24 mouse cellular contexts compared by ENCODE assay signal in genomic region chr11:53588279-53588678, GRCm38 (mm10). TPM values are rescaled to one million over a fixed set of nuclear protein-coding genes. Genes with fewer than 3 reads are reported as not detected.
DNase-seq lines count a peak whose midpoint lies in the region; TF ChIP-seq lines count a peak whose summit lies in the region.
"Had no signal": no experiment of that assay in that cellular context is flagged by ENCODE, and none has a peak within 500 bp of the region (broad histone marks: within the 10 kb centered on the region; RNA-seq: fewer than 3 reads in every experiment).

No protein-coding gene starts in this region.

- in situ Hi-C loops in CH12.LX (cut with MboI; ENCODE audit: low pct_ligation_motif_present, low pct_unique_long_range_greater_than_20kb, low sequenced_read_pairs): loop anchor here (5.0 kb wide), 2 partner anchors 34 to 149 kb away; no protein-coding TSS in a partner anchor

- 80% methylated on average over 8 of the region's 8 CpGs for WGBS in heart, embryonic 10.5 days

- no peak for TF ChIP-seq POLR2A in CH12.LX (IDR thresholded peaks at IDR 0.05; ENCODE audit: low read depth, low read length)

- peak overlapping the region; percentile 92 for H3K27ac ChIP-seq in CH12.LX (ENCODE audit: insufficient read depth, low read depth)
- no peak overlapping the region for H3K27ac ChIP-seq in heart, embryonic 10.5 days

- no peaks in the 10 kb centered on the region for H3K79me2 ChIP-seq in CH12.LX (replicated peaks; ENCODE audit: control insufficient read depth, extremely low read depth, insufficient read depth, poor library complexity, severe bottlenecking)

- H3K9me3 ChIP-seq in CH12.LX (replicated peaks; ENCODE audit: low read length): no peaks in the 10 kb centered on the region
- no peaks in the 10 kb centered on the region for H3K9me3 ChIP-seq in heart, embryonic 10.5 days
- H3K9me3 ChIP-seq: G1E had no signal

- no peaks in the 10 kb centered on the region for H3K27me3 ChIP-seq in CH12.LX (replicated peaks)
- no peaks in the 10 kb centered on the region for H3K27me3 ChIP-seq in heart, embryonic 10.5 days (ENCODE audit: insufficient read depth, poor library complexity, severe bottlenecking)
- H3K27me3 ChIP-seq: Patski had no signal

- H3K9ac ChIP-seq in CH12.LX (ENCODE audit: insufficient read depth, low read depth): no peak overlapping the region

- peaks cover 25 to 85% of the 10 kb centered on the region in 2 experiments for H3K4me1 ChIP-seq in CH12.LX (ENCODE audit: control insufficient read depth in 1 of 2, insufficient read depth in 2 of 2)
- H3K4me1 ChIP-seq in heart, embryonic 10.5 days: no peaks in the 10 kb centered on the region

- TF ChIP-seq EP300 in CH12.LX (IDR thresholded peaks at IDR 0.05; ENCODE audit: low read length): peak; percentile 69

- no peak for TF ChIP-seq CTCF in CH12.LX (conservative IDR thresholded peaks at IDR 0.05 in 1 of 2, IDR thresholded peaks at IDR 0.05 in 1 of 2; ENCODE audit: low read depth in 2 of 2, low read length in 2 of 2)

- peaks cover 7 to 41% of the 10 kb centered on the region in 2 experiments for H3K36me3 ChIP-seq in CH12.LX (replicated peaks in 1 of 2; ENCODE audit: control insufficient read depth in 1 of 2, insufficient read depth in 1 of 2, low read length in 1 of 2)
- peaks cover 36% of the 10 kb centered on the region for H3K36me3 ChIP-seq in heart, embryonic 10.5 days

- peak; percentile 80 for DNase-seq in CH12.LX (ENCODE audit: extremely low read depth)
- no peak for DNase-seq in heart, embryonic 10.5 days (ENCODE audit: low spot score)
- DNase-seq: adrenal gland, adult 2 months; adrenal gland, adult 8-10 months; adrenal gland, postnatal 10 days; adrenal gland, postnatal 14 days; adrenal gland, postnatal 25 days; adrenal gland, postnatal 36 days; B cell, adult 2 months; cerebellum, adult 11 months; cerebellum, adult 11-12 months; cerebellum, adult 18-20 months; cerebellum, adult 2 months; cerebellum, adult 8-10 months had no signal

- TF ChIP-seq RAD21 in CH12.LX (IDR thresholded peaks at IDR 0.05; ENCODE audit: low read depth, low read length): no peak

- peak overlapping the region; percentile 32 for H3K4me2 ChIP-seq in CH12.LX (ENCODE audit: insufficient read depth, low read depth, poor library complexity, severe bottlenecking)

- dilution Hi-C loops in CH12.LX (cut with MboI; ENCODE audit: extremely low pct_ligation_motif_present, extremely low pct_unique_long_range_greater_than_20kb, low sequenced_read_pairs): no loop called here

- no peak overlapping the region for H3K4me3 ChIP-seq in CH12.LX (replicated peaks in 1 of 3; ENCODE audit: low read depth in 2 of 3, low read length in 2 of 3, poor library complexity in 1 of 3)
- H3K4me3 ChIP-seq in heart, embryonic 10.5 days: no peak overlapping the region

TF ChIP-seq in CH12.LX, 34 proteins besides CTCF, POLR2A, EP300 and RAD21:
- no peak for TF ChIP-seq ZC3H11A (IDR thresholded peaks at IDR 0.05; ENCODE audit: low read depth, low read length)
- TF ChIP-seq UBTF (IDR thresholded peaks at IDR 0.05; ENCODE audit: low read depth, low read length): no peak
- TF ChIP-seq JUND (conservative IDR thresholded peaks at IDR 0.05; ENCODE audit: low read depth, low read length): 0 out of 2 replicates have a peak, but pooled peaks have one; percentile 36
- peak; percentile 28; the same call in 1 of the 2 replicates for TF ChIP-seq MXI1 (IDR thresholded peaks at IDR 0.05; ENCODE audit: low read depth, low read length)
- TF ChIP-seq TBP (conservative IDR thresholded peaks at IDR 0.05; ENCODE audit: low read depth, low read length): no peak; the same call in 1 of the 2 replicates
- 0 out of 2 replicates have a peak, but pooled peaks have one; percentile 19 for TF ChIP-seq MAFK (IDR thresholded peaks at IDR 0.05; ENCODE audit: insufficient replicate concordance, low read length)
- TF ChIP-seq E2F4 (IDR thresholded peaks at IDR 0.05; ENCODE audit: insufficient replicate concordance, low read depth, low read length): no peak
- TF ChIP-seq POLR2AphosphoS2 (IDR thresholded peaks at IDR 0.05; ENCODE audit: low read depth, low read length): no peak
- no peak for TF ChIP-seq HCFC1 (IDR thresholded peaks at IDR 0.05; ENCODE audit: low read depth, low read length)
- no peak for TF ChIP-seq SMC3 (IDR thresholded peaks at IDR 0.05; ENCODE audit: low read depth, low read length)
- TF ChIP-seq CHD1 (IDR thresholded peaks at IDR 0.05; ENCODE audit: low read depth, low read length): no peak
- no peak for TF ChIP-seq RCOR1 (conservative IDR thresholded peaks at IDR 0.05; ENCODE audit: low read depth, low read length)
- TF ChIP-seq USF2 (conservative IDR thresholded peaks at IDR 0.05; ENCODE audit: low read depth, low read length): no peak
- no peak for TF ChIP-seq GABPA (IDR thresholded peaks at IDR 0.05; ENCODE audit: insufficient replicate concordance, low read depth, low read length)
- TF ChIP-seq MAX (IDR thresholded peaks at IDR 0.05; ENCODE audit: low read length): 0 out of 2 replicates have a peak, but pooled peaks have one; percentile 46
- TF ChIP-seq IRF4 (IDR thresholded peaks at IDR 0.05; ENCODE audit: low read depth, low read length): peak; percentile 80
- peak; percentile 42; the same call in 1 of the 2 replicates for TF ChIP-seq MAZ (IDR thresholded peaks at IDR 0.05; ENCODE audit: low read depth, low read length)
- TF ChIP-seq NELFE (IDR thresholded peaks at IDR 0.05; ENCODE audit: low read depth, low read length): no peak
- TF ChIP-seq ZMIZ1 (IDR thresholded peaks at IDR 0.05; ENCODE audit: low read depth, low read length): no peak
- TF ChIP-seq USF1 (IDR thresholded peaks at IDR 0.05; ENCODE audit: low read depth, low read length): no peak
- no peak for TF ChIP-seq PAX5 (IDR thresholded peaks at IDR 0.05; ENCODE audit: low read length)
- no peak for TF ChIP-seq ELF1 (IDR thresholded peaks at IDR 0.05; ENCODE audit: low read depth, low read length)
- TF ChIP-seq NRF1 (IDR thresholded peaks at IDR 0.05; ENCODE audit: low read depth, low read length): no peak
- TF ChIP-seq KAT2A (IDR thresholded peaks at IDR 0.05; ENCODE audit: insufficient replicate concordance, low read length): no peak
- peak; percentile 52; the same call in 1 of the 2 replicates for TF ChIP-seq JUN (IDR thresholded peaks at IDR 0.05; ENCODE audit: insufficient read depth, low read depth, low read length)
- TF ChIP-seq CHD2 (IDR thresholded peaks at IDR 0.05; ENCODE audit: low read length): no peak
- peak; percentile 85 for TF ChIP-seq ETS1 (conservative IDR thresholded peaks at IDR 0.05; ENCODE audit: low read depth, low read length)
- peak; percentile 82 for TF ChIP-seq BHLHE40 (IDR thresholded peaks at IDR 0.05; ENCODE audit: low read depth, low read length)
- no peak; the same call in none of the 2 replicates for TF ChIP-seq SIN3A (IDR thresholded peaks at IDR 0.05; ENCODE audit: low read length)
- TF ChIP-seq ZNF384 (IDR thresholded peaks at IDR 0.05; ENCODE audit: low read depth, low read length): no peak
- no peak for TF ChIP-seq ZKSCAN1 (IDR thresholded peaks at IDR 0.05; ENCODE audit: borderline replicate concordance, low read depth, low read length)
- peak; percentile 64 for TF ChIP-seq MYC (IDR thresholded peaks at IDR 0.05; ENCODE audit: low read depth, low read length)
- TF ChIP-seq TCF12 (IDR thresholded peaks at IDR 0.05; ENCODE audit: low read depth, low read length): peak; percentile 69
- peak; percentile 74 for TF ChIP-seq MEF2A (IDR thresholded peaks at IDR 0.05; ENCODE audit: borderline replicate concordance, low read depth, low read length)

RNA-seq across cellular contexts. Expression of gene Kif3a, which starts 21.1 kb away (rescaled TPM):
- total RNA-seq in CH12.LX (2012; rRNA removed) (11.3 and 18.3 TPM in 2 replicates), CH12.LX (2014; rRNA removed) (7.7 and 8.9 TPM in 2 replicates)
- 26.5 and 27.9 TPM in 2 replicates for polyA plus RNA-seq in CH12.LX (2012; ENCODE audit: insufficient read length, low read depth)
- polyA plus RNA-seq in heart, embryonic 10.5 days (2016; fragmentation: Nextera tagmentation; extraction: Ambion mirVana): 32.7 and 47.1 TPM in 2 replicates

RNA-seq across cellular contexts. Expression of gene Il4, which starts 30.2 kb away (rescaled TPM):
- total RNA-seq in CH12.LX (2012; rRNA removed) (26.3 and 35.6 TPM in 2 replicates), CH12.LX (2014; rRNA removed) (75.5 and 83.1 TPM in 2 replicates)
- polyA plus RNA-seq in CH12.LX (2012; ENCODE audit: insufficient read length, low read depth): 19.5 and 24.5 TPM in 2 replicates
- polyA plus RNA-seq in heart, embryonic 10.5 days (2016; fragmentation: Nextera tagmentation; extraction: Ambion mirVana): 0.39 and 0.72 TPM in 2 replicates
- total RNA-seq: adrenal gland, adult 18-20 months; adrenal gland, adult 2 months; adrenal gland, adult 8-10 months; adrenal gland, postnatal 10 days; adrenal gland, postnatal 14 days; adrenal gland, postnatal 25 days; adrenal gland, postnatal 36 days; adrenal gland, postnatal 4 days; ES-E14 had no signal
- polyA plus RNA-seq: adrenal gland, adult 2 months; brain, embryonic 14.5 days; C2C12; cerebellum, adult 2 months had no signal

RNA-seq across cellular contexts. Expression of gene Il13, which starts 46.2 kb away (rescaled TPM):
- total RNA-seq in CH12.LX (2012; rRNA removed) (1.8 and 2.8 TPM in 2 replicates), CH12.LX (2014; rRNA removed) (3.4 and 4.8 TPM in 2 replicates)
- polyA plus RNA-seq in CH12.LX (2012; ENCODE audit: insufficient read length, low read depth): 2.8 and 3.6 TPM in 2 replicates
- polyA plus RNA-seq in heart, embryonic 10.5 days (2016; fragmentation: Nextera tagmentation; extraction: Ambion mirVana): not detected in 2 replicates
- total RNA-seq: adrenal gland, adult 18-20 months; adrenal gland, adult 2 months; adrenal gland, adult 8-10 months; adrenal gland, postnatal 10 days; adrenal gland, postnatal 14 days; adrenal gland, postnatal 25 days; adrenal gland, postnatal 36 days; adrenal gland, postnatal 4 days; ES-E14; MEL had no signal
- polyA plus RNA-seq: activated CD4-positive, CD25-positive, alpha-beta regulatory T cell, adult 4 months; adrenal gland, adult 2 months; brain, embryonic 14.5 days; C2C12; CD4-positive, CD25-positive, alpha-beta regulatory T cell, adult 4 months; cerebellum, adult 2 months; G1E; Patski had no signal

Comparison
In these comparisons a context has a peak if more than half of its experiments do, and no peak if none do; other contexts are left out.
1. RNA of gene Il4, which starts 30.2 kb away (polyA plus RNA-seq): 19.5 to 24.5 TPM in CH12.LX; 0.39 to 0.72 TPM in heart, embryonic 10.5 days; every median in the first group is over 10 times any median in the second.